Mouse (Mus musculus) megakaryocyte, embryonic 14.5 days (primary cell): ENCODE results near the gene AI413582.

Experiments used
- FLI1 ChIP-seq: IDR thresholded peaks from 2 replicates; pipeline ENCODE4 v1.6.1; 2012; ENCODE audit warnings: low read length, inconsistent platforms, mixed read lengths
- GATA1 ChIP-seq: IDR thresholded peaks from 3 replicates; pipeline ENCODE4 v1.6.1; 2012; ENCODE audit warnings: mixed read lengths, low read length, inconsistent platforms, borderline replicate concordance

DNA sequence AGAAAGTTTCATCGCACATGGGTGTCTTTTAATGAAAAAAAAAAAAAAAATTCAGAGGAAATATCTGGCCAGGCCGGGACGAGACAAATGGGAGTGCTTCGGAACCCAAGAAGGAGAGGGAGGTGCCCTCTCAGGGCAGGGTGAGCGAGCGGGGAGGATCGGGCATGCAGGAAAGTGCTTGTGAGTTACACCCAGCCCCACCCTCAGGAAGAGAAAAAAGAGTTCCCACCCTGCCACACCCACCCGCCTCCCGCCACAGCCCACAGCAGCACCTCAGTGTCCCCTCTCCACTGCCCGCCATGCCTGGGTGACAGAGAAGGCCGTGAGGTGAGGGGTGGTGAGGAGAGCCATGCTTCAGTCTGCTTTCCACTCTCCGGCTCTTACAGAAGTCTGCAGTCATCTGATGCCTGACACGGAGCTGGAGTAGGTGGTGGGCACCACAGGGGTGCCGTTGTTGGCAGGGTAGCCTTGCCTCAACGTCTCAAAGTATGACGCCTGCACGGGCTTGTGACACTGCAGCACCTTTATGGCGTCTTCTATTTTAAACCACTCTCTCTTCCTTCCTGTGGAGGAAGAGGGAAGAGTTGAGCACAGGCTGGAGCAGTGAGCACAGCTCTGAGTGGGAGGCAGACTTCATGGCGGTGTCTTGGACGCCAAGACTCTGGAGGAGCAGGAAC lies 15.0 kb upstream of the AI413582 start:
- TF ChIP-seq GATA1 (no peak), FLI1 (no peak)
